20 mouse cellular contexts compared by ENCODE assay signal in the genomic region with DNA sequence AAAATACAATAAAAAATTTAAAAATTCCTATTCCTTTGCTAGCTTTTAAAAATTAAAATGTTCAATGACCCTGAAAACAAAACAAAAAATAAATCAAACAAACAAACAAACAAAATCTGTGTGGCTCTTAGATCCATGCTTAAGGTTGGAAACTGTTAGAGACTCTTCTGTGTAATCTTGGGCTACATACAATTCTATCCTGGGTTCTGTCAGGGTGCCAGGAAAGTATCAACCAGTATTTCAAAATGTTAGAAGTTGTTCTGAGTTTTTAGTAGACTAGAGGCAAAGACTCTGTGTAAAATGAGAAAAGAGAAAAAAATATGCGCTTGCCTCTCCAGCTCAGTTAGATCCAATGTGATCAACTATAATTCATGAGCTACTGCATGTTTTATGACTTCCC.
DNase-seq lines count a peak whose midpoint lies in the region; ATAC-seq and TF ChIP-seq lines count a peak whose summit lies in the region.
"Had no signal": no experiment of that assay in that cellular context is flagged by ENCODE, and none has a peak within 500 bp of the region (broad histone marks: within the 10 kb centered on the region; RNA-seq: fewer than 3 reads in every experiment).

No protein-coding gene starts in this region.

- H3K27me3 ChIP-seq in kidney, embryonic 15.5 days = no peaks in the 10 kb centered on the region
- H3K27me3 ChIP-seq in kidney, adult 2 months (replicated peaks; ENCODE audit: control insufficient read depth, insufficient read depth, low read length) = no peaks in the 10 kb centered on the region
- H3K27me3 ChIP-seq in lung, embryonic 14.5 days (ENCODE audit: insufficient read depth, low read length) = no peaks in the 10 kb centered on the region
- H3K27me3 ChIP-seq in embryonic facial prominence, embryonic 12.5 days = no peaks in the 10 kb centered on the region
- H3K27me3 ChIP-seq in hindbrain, embryonic 10.5 days (ENCODE audit: insufficient read depth, poor library complexity, severe bottlenecking) = no peaks in the 10 kb centered on the region
- H3K27me3 ChIP-seq: forebrain, embryonic 12.5 days; megakaryocyte, embryonic 14.5 days; midbrain, embryonic 13.5 days had no signal

- H3K27ac ChIP-seq in kidney, embryonic 15.5 days = no peak overlapping the region
- H3K27ac ChIP-seq in kidney, adult 2 months (ENCODE audit: insufficient read depth, low read depth, low read length) = no peak overlapping the region
- H3K27ac ChIP-seq in lung, embryonic 14.5 days (ENCODE audit: low read depth) = no peak overlapping the region
- peak overlapping the region; percentile 36; the same call in 1 of the 2 replicates for H3K27ac ChIP-seq in embryonic facial prominence, embryonic 12.5 days
- H3K27ac ChIP-seq in hindbrain, embryonic 10.5 days = no peak overlapping the region
- H3K27ac ChIP-seq: forebrain, embryonic 12.5 days; gastrocnemius, adult 2 months; hindbrain, postnatal 0 days; layer of hippocampus, adult 2 months; midbrain, embryonic 13.5 days had no signal

- 43% methylated on average over 1 of the region's 1 CpGs for WGBS in kidney, embryonic 15.5 days
- 42% methylated on average over 1 of the region's 1 CpGs for WGBS in kidney, adult 2 months
- 67% methylated on average over 1 of the region's 1 CpGs for WGBS in lung, embryonic 14.5 days
- WGBS in lung, adult 2 months = 84% methylated on average over 1 of the region's 1 CpGs
- WGBS in embryonic facial prominence, embryonic 12.5 days = 70% methylated on average over 1 of the region's 1 CpGs
- WGBS in hindbrain, embryonic 10.5 days = 95% methylated on average over 1 of the region's 1 CpGs

- H3K4me1 ChIP-seq in kidney, embryonic 15.5 days = peaks cover 8% of the 10 kb centered on the region; the same call in 1 of the 2 replicates
- H3K4me1 ChIP-seq in kidney, adult 2 months (ENCODE audit: control insufficient read depth, insufficient read depth, low read length) = peaks cover 6% of the 10 kb centered on the region; the same call in 1 of the 2 replicates
- H3K4me1 ChIP-seq in lung, embryonic 14.5 days (ENCODE audit: insufficient read depth) = no peaks in the 10 kb centered on the region
- no peaks in the 10 kb centered on the region for H3K4me1 ChIP-seq in lung, adult 2 months (ENCODE audit: control insufficient read depth, insufficient read depth, low read length)
- peaks cover 6% of the 10 kb centered on the region; the same call in 1 of the 2 replicates for H3K4me1 ChIP-seq in embryonic facial prominence, embryonic 12.5 days
- H3K4me1 ChIP-seq in hindbrain, embryonic 10.5 days (replicated peaks) = peaks cover 4% of the 10 kb centered on the region; the same call in 1 of the 2 replicates
- H3K4me1 ChIP-seq: megakaryocyte, embryonic 14.5 days had no signal

- no peaks in the 10 kb centered on the region for H3K36me3 ChIP-seq in kidney, embryonic 15.5 days
- H3K36me3 ChIP-seq in kidney, adult 2 months (ENCODE audit: control insufficient read depth, insufficient read depth, low read length) = no peaks in the 10 kb centered on the region
- H3K36me3 ChIP-seq in lung, embryonic 14.5 days (ENCODE audit: insufficient read depth) = no peaks in the 10 kb centered on the region
- no peaks in the 10 kb centered on the region for H3K36me3 ChIP-seq in embryonic facial prominence, embryonic 12.5 days
- H3K36me3 ChIP-seq in hindbrain, embryonic 10.5 days = no peaks in the 10 kb centered on the region
- H3K36me3 ChIP-seq: forebrain, embryonic 12.5 days; midbrain, embryonic 13.5 days had no signal

- no peak overlapping the region for H3K4me3 ChIP-seq in kidney, embryonic 15.5 days (replicated peaks)
- no peak overlapping the region for H3K4me3 ChIP-seq in kidney, adult 2 months (ENCODE audit: insufficient read depth, low read depth, low read length)
- H3K4me3 ChIP-seq in lung, embryonic 14.5 days (ENCODE audit: low read depth, low read length) = no peak overlapping the region
- no peak overlapping the region for H3K4me3 ChIP-seq in lung, adult 2 months (replicated peaks; ENCODE audit: extremely low read depth, low read depth, low read length)
- H3K4me3 ChIP-seq in embryonic facial prominence, embryonic 12.5 days = no peak overlapping the region
- no peak overlapping the region for H3K4me3 ChIP-seq in hindbrain, embryonic 10.5 days
- H3K4me3 ChIP-seq: forebrain, embryonic 12.5 days; gastrocnemius, adult 2 months; layer of hippocampus, adult 2 months; megakaryocyte, embryonic 14.5 days; midbrain, embryonic 13.5 days had no signal

- H3K9me3 ChIP-seq in kidney, embryonic 15.5 days (replicated peaks) = no peaks in the 10 kb centered on the region
- no peaks in the 10 kb centered on the region for H3K9me3 ChIP-seq in lung, embryonic 14.5 days (ENCODE audit: low read depth, low read length)
- no peaks in the 10 kb centered on the region for H3K9me3 ChIP-seq in embryonic facial prominence, embryonic 12.5 days
- no peaks in the 10 kb centered on the region for H3K9me3 ChIP-seq in hindbrain, embryonic 10.5 days
- H3K9me3 ChIP-seq: forebrain, embryonic 12.5 days; midbrain, embryonic 13.5 days had no signal

- TF ChIP-seq CTCF in kidney, adult 2 months (conservative IDR thresholded peaks at IDR 0.05; ENCODE audit: insufficient read depth, insufficient read length, low read depth, low read length) = no peak
- TF ChIP-seq CTCF in lung, embryonic 14.5 days (IDR thresholded peaks at IDR 0.05; ENCODE audit: low read depth) = no peak
- no peak for TF ChIP-seq CTCF in lung, adult 2 months (IDR thresholded peaks at IDR 0.05; ENCODE audit: insufficient read depth, low read length)

- TF ChIP-seq POLR2A in kidney, adult 2 months (IDR thresholded peaks at IDR 0.05; ENCODE audit: low read depth, low read length) = no peak
- TF ChIP-seq POLR2A in lung, adult 2 months (IDR thresholded peaks at IDR 0.05; ENCODE audit: borderline replicate concordance, extremely low read depth, low read depth, low read length) = no peak

- no peak overlapping the region for H3K9ac ChIP-seq in kidney, embryonic 15.5 days
- H3K9ac ChIP-seq in lung, embryonic 14.5 days = no peak overlapping the region
- H3K9ac ChIP-seq in embryonic facial prominence, embryonic 12.5 days = no peak overlapping the region
- H3K9ac ChIP-seq: forebrain, embryonic 12.5 days; midbrain, embryonic 13.5 days had no signal

- no peak overlapping the region for H3K4me2 ChIP-seq in kidney, embryonic 15.5 days
- no peak overlapping the region for H3K4me2 ChIP-seq in lung, embryonic 14.5 days
- H3K4me2 ChIP-seq in embryonic facial prominence, embryonic 12.5 days (replicated peaks) = no peak overlapping the region
- H3K4me2 ChIP-seq: forebrain, embryonic 12.5 days; heart, embryonic 11.5 days; liver, embryonic 11.5 days; midbrain, embryonic 13.5 days had no signal

- intact Hi-C loops in gastrocnemius, postnatal 36 days (cut with DNase I) = no loop called here

- no peak for DNase-seq in kidney, adult 2 months
- peak; percentile 41 for DNase-seq in lung, embryonic 14.5 days
- DNase-seq in lung, adult 2 months = no peak
- no peak for DNase-seq in hindbrain, embryonic 10.5 days (ENCODE audit: low spot score)
- DNase-seq in gastrocnemius, postnatal 36 days = no peak
- DNase-seq: cerebellum, adult 18-20 months; cerebellum, postnatal 14 days; gastrocnemius, adult 2 months; thymus, adult 18-20 months; thymus, postnatal 4 days had no signal

- ATAC-seq in kidney, embryonic 15.5 days (replicated peaks; ENCODE audit: low FRiP score) = peak; percentile 25
- no peak for ATAC-seq in lung, embryonic 14.5 days (ENCODE audit: insufficient read depth)
- ATAC-seq in embryonic facial prominence, embryonic 12.5 days (ENCODE audit: insufficient number of reproducible peaks, insufficient read depth, low FRiP score, low TSS enrichment) = no peak
- ATAC-seq: hindbrain, postnatal 0 days; intestine, postnatal 0 days had no signal
